Mouse (Mus musculus): Measurements from ENCODE around the gene Gm13889. TPM values are rescaled to one million over a fixed set of nuclear protein-coding genes. Genes with fewer than 3 reads are reported as not detected.

Gene Gm13889
- polyA plus RNA-seq (2016; fragmentation: Nextera tagmentation; extraction: Ambion mirVana): 3.0 and 4.0 TPM in 2 replicates

DNA sequence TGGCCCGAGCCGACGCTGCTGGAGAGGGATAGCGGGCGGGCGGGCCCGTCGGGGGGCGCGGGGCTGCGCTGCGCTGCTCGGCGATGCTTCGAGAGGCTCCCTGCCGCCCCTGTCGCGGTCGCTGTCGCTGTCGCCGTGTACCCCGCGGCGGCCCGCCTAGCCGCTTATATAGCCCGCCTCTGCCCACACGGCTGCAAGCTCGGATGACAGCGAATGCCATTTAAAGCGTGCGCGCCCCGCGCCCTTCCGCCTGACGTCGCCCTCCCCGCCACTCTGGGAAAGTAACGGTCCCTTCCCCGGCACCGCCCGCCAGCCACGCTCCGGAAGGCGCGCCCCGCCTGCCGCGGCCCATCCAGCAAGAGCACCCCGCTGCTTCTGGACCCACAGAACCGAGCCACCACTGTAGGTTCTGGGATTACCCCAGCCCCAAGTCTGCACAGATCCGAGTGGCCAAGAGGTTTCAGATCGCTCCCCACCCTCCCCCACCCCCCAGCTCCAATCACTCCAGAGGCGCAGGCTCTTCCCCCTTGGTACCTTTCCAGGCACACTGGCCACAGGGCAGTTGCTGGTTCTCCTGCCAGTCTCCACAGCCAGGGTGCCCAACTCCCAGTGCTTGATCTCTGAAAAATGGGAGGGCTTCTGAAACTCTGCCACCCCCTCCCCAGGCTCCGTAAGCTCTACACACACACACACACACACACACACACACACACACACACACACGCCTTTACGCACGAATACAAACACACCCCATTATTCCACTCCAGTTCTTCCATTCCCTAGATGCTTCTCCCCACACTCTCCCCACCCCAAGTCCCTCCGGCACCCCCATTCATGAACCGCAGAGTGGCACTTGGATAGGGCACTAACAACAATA, at the start of gene Gm13889:
Gene Gm13889 (minus strand): TSS at position 294 of the 877 bp plus-strand sequence.
- peak; percentile 55 for DNase-seq (ENCODE audit: low spot score)
- Histone ChIP-seq H3K36me3 (no peaks in the 10 kb centered on the region), H3K4me1 (replicated peaks) (peaks cover 36% of the 10 kb centered on the region), H3K4me3 (peak within 1 kb of the TSS; percentile 71), H3K27me3 (ENCODE audit: insufficient read depth, poor library complexity, severe bottlenecking) (peaks cover 76% of the 10 kb centered on the region), H3K27ac (peak within 1 kb of the TSS; percentile 87), H3K9me3 (no peaks in the 10 kb centered on the region)
- WGBS: 4% methylated on average over 61 of the region's 62 CpGs

- Histone ChIP-seq H3K4me3 (no peak overlapping the region), H3K4me1 (replicated peaks) (no peaks in the 10 kb centered on the region), H3K27me3 (ENCODE audit: insufficient read depth, poor library complexity, severe bottlenecking) (no peaks in the 10 kb centered on the region), H3K36me3 (peaks cover 95% of the 10 kb centered on the region), H3K27ac (no peak overlapping the region), H3K9me3 (no peaks in the 10 kb centered on the region)
- WGBS: 6% methylated on average over 2 of the region's 2 CpGs
- DNase-seq (ENCODE audit: low spot score): peak; percentile 84
Measured at GRCm38 (mm10) chr2:94002331-94002730, 45.3 kb upstream of the Gm13889 start.

GRCm38 (mm10) chr2:94001918-94002317, 44.9 kb upstream of the Gm13889 start:
- Histone ChIP-seq H3K27ac (no peak overlapping the region), H3K4me3 (no peak overlapping the region), H3K36me3 (peaks cover 94% of the 10 kb centered on the region), H3K27me3 (ENCODE audit: insufficient read depth, poor library complexity, severe bottlenecking) (no peaks in the 10 kb centered on the region), H3K4me1 (replicated peaks) (no peaks in the 10 kb centered on the region), H3K9me3 (no peaks in the 10 kb centered on the region)
- DNase-seq (ENCODE audit: low spot score): no peak
- 89% methylated on average over 4 of the region's 4 CpGs for WGBS

DNA sequence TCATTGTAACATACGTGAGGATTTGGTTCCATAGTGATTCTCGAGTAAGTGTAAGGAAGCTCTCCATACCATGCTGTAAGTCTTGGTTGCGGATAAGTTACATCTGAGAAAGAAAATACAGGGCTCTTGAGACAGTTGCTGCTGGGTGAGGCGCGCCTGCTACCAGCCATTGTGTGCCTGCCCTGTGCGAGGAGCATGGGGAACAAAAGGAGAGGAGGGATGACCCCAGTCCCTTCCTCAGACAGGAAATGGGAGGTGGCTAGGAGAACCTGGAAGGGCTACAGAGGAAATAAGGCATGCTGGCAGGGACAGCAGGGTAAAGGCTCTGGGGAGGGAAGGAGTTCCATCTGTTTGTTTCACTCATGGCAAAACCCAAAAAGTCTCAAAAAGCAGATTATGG, 44.4 kb upstream of the Gm13889 start:
- Histone ChIP-seq H3K27me3 (ENCODE audit: insufficient read depth, poor library complexity, severe bottlenecking) (no peaks in the 10 kb centered on the region), H3K9me3 (no peaks in the 10 kb centered on the region), H3K27ac (no peak overlapping the region), H3K36me3 (peaks cover 94% of the 10 kb centered on the region), H3K4me1 (replicated peaks) (no peaks in the 10 kb centered on the region), H3K4me3 (no peak overlapping the region)
- WGBS: 91% methylated on average over 6 of the region's 6 CpGs
- no peak for DNase-seq (ENCODE audit: low spot score)

DNA sequence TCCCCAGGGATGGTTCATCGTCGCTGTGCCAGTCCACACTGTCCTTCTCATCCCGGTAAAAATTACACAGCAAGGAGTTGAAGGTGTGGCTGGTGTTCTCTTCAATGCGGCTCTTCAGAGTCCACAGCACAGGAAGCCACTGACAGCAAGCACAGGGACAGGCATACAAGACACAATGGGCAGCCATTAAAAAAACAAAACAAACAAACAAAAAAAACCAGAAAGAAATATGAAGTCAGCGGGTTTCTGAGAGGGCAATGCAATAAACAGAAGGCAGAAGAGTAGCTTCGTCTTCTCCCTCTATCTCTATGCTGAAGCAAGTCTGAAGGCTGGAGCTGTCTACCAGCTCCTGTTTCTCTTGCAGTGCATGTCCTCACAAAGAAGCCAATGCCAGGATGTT, 39.3 kb upstream of the Gm13889 start, which contains the start of gene Gm27027:
Gene Gm27027 (minus strand): TSS at position 101 of the 400 bp plus-strand sequence.
- Histone ChIP-seq H3K9me3 (no peaks in the 10 kb centered on the region), H3K4me1 (replicated peaks) (peaks cover 10% of the 10 kb centered on the region), H3K36me3 (peaks cover 94% of the 10 kb centered on the region), H3K27me3 (ENCODE audit: insufficient read depth, poor library complexity, severe bottlenecking) (no peaks in the 10 kb centered on the region), H3K27ac (no peak within 1 kb of the TSS), H3K4me3 (no peak within 1 kb of the TSS)
- WGBS: 94% methylated on average over 6 of the region's 6 CpGs
- DNase-seq (ENCODE audit: low spot score): no peak

DNA sequence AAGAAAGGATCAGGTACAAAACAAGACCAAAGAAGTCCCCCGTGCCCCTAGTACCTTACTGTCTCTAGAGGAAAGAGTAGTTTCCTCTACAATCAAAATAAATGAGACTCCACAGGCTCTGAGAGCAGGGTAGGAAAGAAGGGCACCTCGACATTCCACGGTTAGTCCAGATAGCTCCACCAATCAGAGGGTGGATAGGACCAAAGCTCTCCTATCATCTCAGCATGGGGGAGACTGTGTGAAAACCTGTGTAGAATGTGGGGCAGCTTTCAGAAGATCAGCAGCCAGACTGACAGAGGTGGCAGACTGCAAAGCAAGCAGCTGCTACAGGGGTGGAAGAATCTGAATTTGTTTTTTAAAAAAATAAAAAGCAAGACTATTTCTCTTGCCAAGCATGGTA, 35.8 kb upstream of the Gm13889 start:
- Histone ChIP-seq H3K4me1 (replicated peaks) (peaks cover 10% of the 10 kb centered on the region), H3K36me3 (peaks cover 97% of the 10 kb centered on the region), H3K27me3 (ENCODE audit: insufficient read depth, poor library complexity, severe bottlenecking) (no peaks in the 10 kb centered on the region), H3K9me3 (no peaks in the 10 kb centered on the region), H3K4me3 (no peak overlapping the region), H3K27ac (no peak overlapping the region)
- DNase-seq (ENCODE audit: low spot score): no peak
- 60% methylated on average over 3 of the region's 3 CpGs for WGBS

- H3K36me3 ChIP-seq: peaks cover 97% of the 10 kb centered on the region
- no peaks in the 10 kb centered on the region for H3K27me3 ChIP-seq (ENCODE audit: insufficient read depth, poor library complexity, severe bottlenecking)
- H3K9me3 ChIP-seq: no peaks in the 10 kb centered on the region
- H3K4me3 ChIP-seq: no peak overlapping the region
- 42% methylated on average over 5 of the region's 5 CpGs for WGBS
- H3K27ac ChIP-seq: no peak overlapping the region
- no peak for DNase-seq (ENCODE audit: low spot score)
- H3K4me1 ChIP-seq (replicated peaks): peaks cover 10% of the 10 kb centered on the region
Measured at GRCm38 (mm10) chr2:93992259-93992658, 35.3 kb upstream of the Gm13889 start.

DNA sequence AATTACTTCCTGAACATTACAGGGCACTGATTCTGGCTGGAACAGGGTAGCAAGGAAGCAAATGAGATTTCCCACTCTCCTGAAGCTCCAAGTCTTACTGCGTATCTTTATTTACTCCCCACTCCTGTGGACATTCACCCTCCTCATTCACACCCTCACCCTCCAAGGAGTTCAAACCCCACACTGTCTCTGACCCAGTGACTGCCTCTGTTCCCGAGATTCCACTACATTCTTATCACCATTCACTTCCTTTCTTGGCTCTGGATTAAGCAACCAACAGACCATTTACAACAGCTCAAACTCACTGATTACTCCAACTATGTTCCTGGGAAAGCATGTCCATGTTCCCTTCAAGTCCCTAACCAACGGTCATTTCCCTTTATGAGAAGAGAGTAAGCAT, 34.3 kb upstream of the Gm13889 start:
- H3K36me3 ChIP-seq: peaks cover 97% of the 10 kb centered on the region
- no peaks in the 10 kb centered on the region for H3K9me3 ChIP-seq
- H3K27me3 ChIP-seq (ENCODE audit: insufficient read depth, poor library complexity, severe bottlenecking): no peaks in the 10 kb centered on the region
- DNase-seq (ENCODE audit: low spot score): no peak
- no peak overlapping the region for H3K4me3 ChIP-seq
- H3K27ac ChIP-seq: no peak overlapping the region
- WGBS: 89% methylated on average over 3 of the region's 3 CpGs
- H3K4me1 ChIP-seq (replicated peaks): peaks cover 10% of the 10 kb centered on the region

DNA sequence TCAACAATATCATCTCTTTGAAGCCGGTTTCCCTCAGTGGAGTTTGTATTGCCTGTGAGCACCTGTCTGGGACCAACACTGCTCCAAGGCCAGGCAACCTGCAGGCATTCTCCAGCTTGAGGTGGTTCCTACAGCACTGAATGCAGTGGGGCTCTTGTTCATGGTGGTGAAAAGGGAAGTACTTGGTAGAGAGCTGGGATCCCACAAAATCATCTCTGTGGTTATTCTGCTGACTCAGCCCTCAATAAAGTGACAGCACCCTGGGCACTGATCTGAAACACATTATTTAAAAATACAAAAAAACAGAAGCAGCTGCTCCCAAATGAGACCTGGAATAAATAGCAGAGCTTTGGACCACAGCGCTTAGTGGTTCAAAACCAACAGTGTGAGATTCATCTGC, 31.4 kb upstream of the Gm13889 start:
- Histone ChIP-seq H3K4me1 (replicated peaks) (peaks cover 10% of the 10 kb centered on the region), H3K27ac (no peak overlapping the region), H3K36me3 (peaks cover 93% of the 10 kb centered on the region), H3K9me3 (no peaks in the 10 kb centered on the region), H3K4me3 (no peak overlapping the region), H3K27me3 (ENCODE audit: insufficient read depth, poor library complexity, severe bottlenecking) (no peaks in the 10 kb centered on the region)
- no peak for DNase-seq (ENCODE audit: low spot score)
- WGBS: 94% methylated on average over 2 of the region's 2 CpGs

- H3K9me3 ChIP-seq: no peaks in the 10 kb centered on the region
- peaks cover under 1% of the 10 kb centered on the region; the same call in 1 of the 2 replicates for H3K4me1 ChIP-seq (replicated peaks)
- H3K27ac ChIP-seq: no peak overlapping the region
- no peak for DNase-seq (ENCODE audit: low spot score)
- no peak overlapping the region for H3K4me3 ChIP-seq
- peaks cover 86% of the 10 kb centered on the region for H3K36me3 ChIP-seq
- H3K27me3 ChIP-seq (ENCODE audit: insufficient read depth, poor library complexity, severe bottlenecking): peaks cover 4% of the 10 kb centered on the region; the same call in 1 of the 2 replicates
- 88% methylated on average over 4 of the region's 4 CpGs for WGBS
Measured at GRCm38 (mm10) chr2:93982457-93983235, 25.6 kb upstream of the Gm13889 start.

DNA sequence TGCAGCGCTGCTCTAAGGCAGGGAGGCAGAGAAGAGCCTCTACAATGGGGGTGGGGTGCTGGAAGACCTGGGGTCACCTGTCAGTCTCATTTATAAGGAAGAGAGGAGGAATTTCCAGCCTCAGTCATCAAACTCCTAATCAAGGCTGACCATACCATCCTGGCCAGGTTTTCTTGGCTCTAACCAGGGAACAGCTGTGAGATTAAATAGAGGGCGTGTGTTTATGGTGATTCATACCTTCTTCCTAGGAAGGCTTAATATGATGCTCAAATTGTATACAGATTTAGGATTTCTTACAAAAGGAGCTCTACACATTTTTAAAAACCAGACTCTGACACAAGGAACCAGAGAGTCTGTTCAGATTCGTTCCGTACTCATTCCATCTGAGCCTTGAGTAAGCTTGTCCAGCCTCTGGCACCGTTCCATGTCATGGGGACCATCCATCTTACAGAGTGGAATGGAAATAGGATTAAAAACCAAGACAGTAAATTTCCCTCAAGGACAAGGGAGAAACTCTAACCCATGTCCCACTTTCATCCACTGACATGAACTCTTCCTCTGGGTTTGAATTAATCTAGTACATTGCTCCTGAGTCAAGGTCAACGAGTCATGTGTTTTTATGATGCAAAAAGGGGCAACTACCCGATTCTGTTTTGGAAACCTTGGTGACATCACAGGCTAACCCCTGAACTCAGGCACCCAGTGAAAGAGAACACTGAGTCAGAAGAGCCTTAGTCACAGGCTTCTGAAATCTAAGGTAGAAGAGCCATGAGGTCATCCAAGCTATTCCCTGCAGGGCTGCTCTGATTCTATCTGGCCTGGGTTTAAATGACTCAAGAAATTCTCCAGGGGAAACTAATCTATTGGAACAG, 22.5 kb upstream of the Gm13889 start:
- Histone ChIP-seq H3K36me3 (peaks cover 58% of the 10 kb centered on the region), H3K27ac (no peak overlapping the region), H3K4me3 (no peak overlapping the region), H3K4me1 (replicated peaks) (peaks cover 28% of the 10 kb centered on the region), H3K27me3 (ENCODE audit: insufficient read depth, poor library complexity, severe bottlenecking) (peaks cover 17% of the 10 kb centered on the region), H3K9me3 (no peaks in the 10 kb centered on the region)
- WGBS: 93% methylated on average over 7 of the region's 7 CpGs
- DNase-seq (ENCODE audit: low spot score): no peak
